Mouse (Mus musculus) embryo, embryonic 11 days (tissue): ENCODE measurements around the gene Aar2.
"Not testable (repeated sequence)": the region's sequence is repeated elsewhere in the genome, so short reads cannot be mapped to it uniquely, and the experiment has no call there.

ENCODE experiments used
- DNase-seq: peaks from one replicate; pipeline ENCODE4 v3.0.0-alpha.2; 2015

Gene Aar2

DNA sequence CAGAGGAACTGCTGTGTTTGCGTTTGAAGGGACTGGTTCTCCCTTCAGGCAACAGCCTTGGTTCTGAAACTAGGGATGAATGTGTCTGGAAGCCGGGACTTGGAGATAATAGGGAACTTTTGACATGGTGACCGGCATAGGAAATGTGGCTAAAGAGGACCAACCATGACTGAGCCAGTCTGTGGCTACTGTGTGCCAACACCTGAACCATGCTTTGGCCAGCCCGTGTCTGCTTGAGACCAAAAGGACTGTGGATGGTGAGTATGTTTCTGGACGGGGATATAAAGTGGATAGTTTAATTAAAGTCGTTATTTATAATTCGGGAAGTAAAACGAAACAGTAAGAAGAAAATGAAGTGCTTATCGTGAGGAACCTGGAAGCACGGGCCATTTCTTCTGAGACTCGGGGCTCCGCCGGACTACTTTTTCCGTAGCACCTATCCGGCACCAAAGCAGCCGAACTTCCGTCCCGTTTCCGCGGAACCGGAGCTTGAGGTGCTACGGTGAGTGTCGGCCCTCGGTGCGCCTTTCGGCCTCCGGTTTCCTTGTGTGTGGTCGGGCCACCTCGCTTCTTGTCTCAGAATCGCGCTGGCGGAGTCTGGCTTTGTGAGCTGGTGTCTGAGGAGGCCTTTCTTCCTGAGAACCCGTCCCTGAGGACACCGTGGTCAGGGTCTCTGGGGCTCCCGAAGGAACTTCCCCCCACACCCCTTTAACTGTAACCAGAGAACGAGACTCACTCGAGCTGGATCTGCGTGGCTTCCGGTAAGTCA is at the start of gene Aar2:
TSS of gene Aar2 (plus strand) at position 462 of the 769 bp plus-strand sequence.
- peak; percentile 87 for DNase-seq

DNA sequence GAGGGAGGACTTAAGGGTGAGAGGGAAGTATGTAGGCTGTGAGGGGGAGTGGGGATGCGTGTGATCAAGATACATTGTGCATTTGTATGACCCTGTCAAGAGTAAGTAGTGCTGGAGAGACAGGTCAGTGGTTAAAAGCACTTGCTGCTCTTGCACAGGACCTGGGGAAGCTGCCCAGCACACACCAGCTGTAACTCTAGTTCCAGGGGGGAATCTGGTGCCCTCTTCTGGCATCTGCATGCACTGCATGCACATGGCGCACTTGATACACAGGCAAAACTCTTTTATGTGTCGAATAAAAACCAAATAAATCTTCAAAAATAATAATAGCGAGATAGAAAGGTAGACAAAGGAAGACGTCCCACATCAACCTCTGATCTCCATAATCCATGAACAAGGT is 49.5 kb upstream of the Aar2 start:
- peak; percentile 64 for DNase-seq

DNA sequence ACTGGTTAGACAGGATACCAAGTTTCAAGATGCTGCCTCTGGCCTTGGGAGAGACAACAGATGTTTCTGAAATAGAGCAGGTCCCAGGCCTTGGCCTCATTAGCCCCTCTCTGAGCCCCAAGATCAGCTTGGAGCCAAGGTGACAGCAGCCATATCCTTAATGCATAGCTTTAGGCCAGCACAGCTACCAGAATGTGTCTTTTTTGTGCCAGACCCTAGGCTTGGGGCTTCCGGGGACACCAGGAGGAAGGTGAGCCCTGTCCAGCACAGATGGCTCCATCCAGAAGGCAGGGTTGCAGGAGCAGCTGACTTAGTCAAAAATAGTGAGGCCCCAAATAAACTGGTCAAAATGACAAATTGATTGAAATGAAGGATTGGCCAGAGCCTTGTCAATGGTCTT is 46.4 kb upstream of the Aar2 start:
- no peak for DNase-seq

DNA sequence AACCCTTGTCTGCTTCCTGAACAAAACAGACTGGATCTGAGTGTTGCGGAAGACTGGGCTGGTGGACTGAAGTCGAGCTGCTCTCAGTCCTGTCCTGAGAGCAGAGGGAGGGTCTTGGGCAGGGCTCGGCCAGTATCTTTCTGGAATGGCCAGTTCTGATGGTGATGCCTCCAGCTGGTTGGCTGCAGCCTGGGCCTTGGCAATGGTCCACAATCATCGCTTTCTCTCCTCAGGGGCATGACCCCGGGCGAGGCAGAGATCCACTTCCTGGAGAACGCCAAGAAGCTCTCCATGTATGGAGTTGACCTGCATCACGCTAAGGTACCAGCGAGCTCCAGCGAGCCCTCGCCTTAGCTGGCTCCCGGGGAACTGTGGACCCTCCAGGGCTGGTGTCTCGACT is 41.9 kb upstream of the Aar2 start:
- DNase-seq, result no peak

DNA sequence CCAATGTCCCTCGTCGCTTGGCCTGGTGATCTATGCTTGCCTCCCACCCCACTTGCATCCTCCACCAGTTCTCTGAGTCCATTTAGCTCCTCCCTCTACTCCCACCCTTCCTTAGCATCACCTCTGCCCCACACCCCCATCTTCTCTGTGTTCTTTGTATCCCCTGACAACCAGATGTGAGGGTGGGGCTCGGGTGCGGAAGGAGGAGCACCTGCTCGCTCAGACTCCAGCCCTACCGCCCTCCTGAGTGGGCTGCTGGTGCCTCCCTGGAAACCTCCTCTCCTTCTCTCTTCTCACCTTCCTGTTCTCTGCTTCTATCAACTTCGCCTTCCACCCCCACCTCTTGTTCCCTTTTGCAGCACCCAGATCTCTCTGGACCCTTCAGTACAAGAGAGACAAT is 35.4 kb upstream of the Aar2 start:
- DNase-seq, result no peak

DNA sequence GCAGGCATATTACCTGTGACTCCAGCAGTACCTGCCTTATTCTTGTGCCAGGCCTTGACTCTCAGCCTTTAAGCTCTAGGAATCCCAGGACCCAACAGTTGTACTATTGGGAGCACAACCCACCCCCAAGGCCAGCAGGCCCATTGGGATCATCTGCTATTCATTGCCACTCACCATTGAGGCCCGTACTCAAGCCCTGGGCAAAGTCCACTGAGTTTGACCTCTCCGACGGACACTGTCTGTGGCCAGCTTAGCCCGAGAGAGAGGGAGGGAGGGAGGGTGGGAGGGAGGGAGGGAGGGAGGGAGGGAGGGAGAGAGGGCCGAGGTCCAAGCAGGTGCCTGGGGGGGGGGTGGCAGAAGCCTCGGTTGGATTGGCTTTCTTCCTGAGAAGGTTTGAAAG is 34.8 kb upstream of the Aar2 start:
- no peak for DNase-seq

DNA sequence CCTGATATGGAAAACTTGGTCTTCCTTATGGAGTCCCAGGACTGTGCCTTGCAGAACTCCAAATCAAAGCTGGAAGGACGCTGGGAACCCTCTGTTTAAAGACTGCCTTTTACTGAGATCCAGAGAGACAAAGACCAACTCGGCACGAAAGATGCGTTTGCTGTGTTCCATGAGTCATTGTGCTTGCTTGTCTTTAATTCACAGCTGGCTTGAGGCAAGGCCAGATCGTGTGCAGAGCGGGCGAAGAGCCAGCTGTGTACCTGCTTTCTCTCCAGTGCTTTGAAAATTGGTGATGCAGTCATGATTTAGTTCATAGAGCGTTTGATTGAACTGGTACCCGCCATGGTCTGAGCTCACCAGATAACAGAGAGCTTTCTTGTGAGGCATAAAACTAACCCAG is 32.3 kb upstream of the Aar2 start:
- no peak for DNase-seq

DNA sequence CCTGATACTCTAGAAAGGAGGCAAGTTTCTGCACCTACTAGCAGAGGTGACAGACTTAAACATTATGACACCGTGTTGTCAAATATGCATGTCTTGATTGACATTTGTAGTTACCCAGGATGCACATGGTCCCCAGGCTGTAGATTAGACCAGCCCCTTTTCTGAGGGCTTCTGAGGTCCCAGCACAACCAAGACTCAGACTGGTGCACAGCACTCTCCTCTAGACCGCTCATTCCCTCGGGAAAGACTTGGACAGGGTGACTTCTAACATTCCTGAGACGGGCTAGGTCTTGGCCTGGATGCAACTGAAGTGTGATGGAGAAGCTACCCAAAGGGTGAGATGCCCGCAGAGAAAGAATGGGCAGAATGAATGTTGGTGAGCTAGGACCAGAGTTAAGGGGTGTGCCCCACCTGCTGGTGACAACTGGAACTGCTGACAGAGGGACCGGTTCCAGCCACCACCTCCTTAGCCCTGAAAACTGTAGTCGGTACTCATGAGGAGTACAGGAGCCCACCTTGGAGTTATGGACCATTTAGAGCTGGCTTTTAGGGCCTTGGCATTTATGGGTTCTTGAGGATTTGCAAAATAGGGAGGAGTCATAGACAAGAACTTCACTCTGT is 31.7 kb upstream of the Aar2 start:
- DNase-seq, result peak; percentile 74

DNA sequence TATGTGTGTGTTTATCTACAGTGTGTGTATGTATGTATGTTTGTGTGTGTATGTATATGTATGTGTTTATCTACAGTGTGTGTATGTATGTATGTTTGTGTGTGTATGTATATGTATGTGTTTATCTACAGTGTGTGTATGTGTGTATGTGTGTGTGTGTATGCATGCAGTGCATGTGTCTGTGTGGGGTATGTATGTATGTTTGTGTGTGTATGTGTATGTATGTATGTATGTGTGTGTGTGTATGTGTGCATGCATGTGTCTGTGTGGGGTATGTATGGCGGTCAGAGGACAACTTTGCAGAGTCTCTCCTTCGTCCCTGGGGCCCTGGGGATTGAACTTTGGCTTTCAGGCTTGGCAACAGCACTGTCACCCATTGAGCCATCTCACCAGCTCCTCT is 30.7 kb upstream of the Aar2 start:
- DNase-seq, result not testable (repeated sequence)

DNA sequence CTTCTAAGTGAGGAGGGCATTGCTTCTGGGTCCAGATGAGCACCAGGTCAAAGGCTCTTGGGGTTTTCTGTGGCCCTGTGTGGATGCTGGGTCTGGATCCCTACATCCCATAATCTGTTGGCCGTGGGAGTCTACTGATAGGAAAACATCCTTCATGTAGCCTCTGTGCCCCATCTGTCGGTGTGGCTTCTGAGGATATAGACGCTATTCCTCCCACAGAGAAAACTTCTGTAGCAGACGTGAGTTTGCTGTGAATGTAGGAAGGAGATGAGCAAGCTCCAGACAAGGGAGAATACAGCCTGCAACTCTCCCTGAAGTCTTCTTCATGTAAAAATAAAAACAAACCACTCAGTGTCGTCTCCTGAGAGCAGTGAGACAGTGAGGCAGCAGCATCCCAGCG is 29.1 kb upstream of the Aar2 start:
- no peak for DNase-seq

DNA sequence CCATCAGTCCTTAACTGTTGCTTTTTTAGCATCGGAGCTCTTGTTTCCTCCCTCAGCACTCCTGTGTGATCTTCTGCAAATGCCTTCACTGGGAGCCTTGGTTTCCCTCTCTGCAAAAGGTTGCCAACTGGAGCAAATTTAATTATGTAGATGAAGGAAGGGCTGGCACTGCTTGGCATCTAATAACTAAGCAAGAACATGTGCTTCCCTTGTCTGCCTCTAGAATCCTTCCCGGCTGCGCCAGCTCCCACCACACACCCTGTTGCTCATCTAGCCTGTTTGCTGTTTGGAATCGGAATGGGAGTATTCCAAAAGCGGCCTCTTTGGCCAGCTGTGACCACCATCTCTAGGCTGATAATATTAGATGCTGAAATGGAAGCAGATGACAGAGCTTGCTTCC is 27.8 kb upstream of the Aar2 start:
- no peak for DNase-seq

DNA sequence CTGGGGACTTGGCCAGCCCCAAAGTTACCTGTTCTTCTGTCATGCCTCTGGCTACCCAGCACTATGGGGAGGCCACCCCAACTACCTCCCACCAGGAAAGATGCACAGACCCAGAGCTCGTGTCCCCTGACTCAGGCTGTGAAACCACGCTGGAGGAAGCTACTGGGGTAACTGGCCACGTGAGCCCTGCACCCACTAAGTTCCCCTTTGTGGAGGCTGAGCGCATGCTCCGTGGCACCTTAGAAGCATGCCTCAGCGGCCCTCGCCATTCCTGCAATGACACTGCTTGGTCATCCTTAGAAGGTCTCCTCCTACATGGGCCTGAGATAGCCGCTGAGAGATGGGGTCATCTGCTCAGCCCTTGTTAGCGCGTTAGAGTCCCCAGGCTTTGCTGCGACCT is 24.4 kb upstream of the Aar2 start:
- DNase-seq, result no peak

DNA sequence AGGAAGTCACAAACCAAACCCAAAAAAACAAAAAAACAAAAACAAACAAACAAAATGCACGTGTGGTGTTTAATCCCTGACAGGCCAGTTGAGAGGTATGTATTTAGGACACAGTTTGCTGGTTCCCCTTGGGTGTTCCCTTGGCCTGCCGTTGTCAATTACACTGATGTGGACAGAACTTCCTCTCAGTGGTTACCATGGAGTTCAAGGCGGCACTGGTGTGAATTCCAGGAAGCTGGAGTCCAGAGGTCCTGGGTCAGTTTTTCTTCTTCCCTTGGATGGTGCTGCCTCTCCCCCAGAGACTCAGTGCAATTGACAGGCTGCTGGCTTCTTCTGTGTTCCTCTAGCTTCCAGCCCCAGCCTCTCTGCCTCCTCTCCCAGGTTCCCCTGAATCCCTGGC is 23.3 kb upstream of the Aar2 start:
- DNase-seq, result no peak

DNA sequence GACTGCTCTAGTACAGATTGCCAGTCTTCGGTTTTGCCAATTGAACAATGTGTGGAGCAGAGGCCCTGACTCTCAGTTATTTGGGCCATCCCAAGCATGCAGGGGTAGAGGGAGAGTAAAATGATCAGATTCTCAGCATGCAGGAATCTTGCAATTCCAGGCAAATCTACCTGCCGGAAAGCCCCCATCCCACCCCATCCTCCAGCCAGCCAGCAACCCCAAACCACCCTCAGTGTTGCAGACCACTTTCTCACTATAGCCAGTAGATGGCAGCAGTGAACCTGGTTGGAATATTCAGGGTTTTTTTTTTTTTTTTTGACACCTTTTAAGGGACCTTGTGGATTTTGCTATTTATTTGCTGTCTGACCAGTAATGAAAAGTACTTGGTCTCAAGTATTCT is 17.7 kb upstream of the Aar2 start:
- DNase-seq, result peak; percentile 75

DNA sequence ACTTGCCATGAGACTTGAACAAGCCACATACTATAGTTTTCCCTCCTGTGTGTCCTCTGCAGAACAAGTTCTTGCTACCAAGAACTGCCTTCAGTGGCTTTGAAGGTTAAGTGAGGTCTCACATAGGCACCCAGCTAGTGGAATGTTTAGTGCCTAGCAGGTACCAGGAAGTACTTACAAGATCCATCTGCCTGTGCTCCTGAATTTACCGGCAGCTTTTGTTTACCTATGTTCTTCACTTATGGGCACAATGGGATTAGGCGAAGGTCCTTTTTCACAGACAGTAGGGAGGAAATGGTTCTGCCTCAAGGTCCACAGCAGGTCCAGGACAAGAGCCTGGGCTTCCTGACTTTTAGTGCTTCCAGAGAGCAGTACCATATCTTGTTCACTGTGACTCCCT is 14.2 kb upstream of the Aar2 start:
- DNase-seq, result no peak

DNA sequence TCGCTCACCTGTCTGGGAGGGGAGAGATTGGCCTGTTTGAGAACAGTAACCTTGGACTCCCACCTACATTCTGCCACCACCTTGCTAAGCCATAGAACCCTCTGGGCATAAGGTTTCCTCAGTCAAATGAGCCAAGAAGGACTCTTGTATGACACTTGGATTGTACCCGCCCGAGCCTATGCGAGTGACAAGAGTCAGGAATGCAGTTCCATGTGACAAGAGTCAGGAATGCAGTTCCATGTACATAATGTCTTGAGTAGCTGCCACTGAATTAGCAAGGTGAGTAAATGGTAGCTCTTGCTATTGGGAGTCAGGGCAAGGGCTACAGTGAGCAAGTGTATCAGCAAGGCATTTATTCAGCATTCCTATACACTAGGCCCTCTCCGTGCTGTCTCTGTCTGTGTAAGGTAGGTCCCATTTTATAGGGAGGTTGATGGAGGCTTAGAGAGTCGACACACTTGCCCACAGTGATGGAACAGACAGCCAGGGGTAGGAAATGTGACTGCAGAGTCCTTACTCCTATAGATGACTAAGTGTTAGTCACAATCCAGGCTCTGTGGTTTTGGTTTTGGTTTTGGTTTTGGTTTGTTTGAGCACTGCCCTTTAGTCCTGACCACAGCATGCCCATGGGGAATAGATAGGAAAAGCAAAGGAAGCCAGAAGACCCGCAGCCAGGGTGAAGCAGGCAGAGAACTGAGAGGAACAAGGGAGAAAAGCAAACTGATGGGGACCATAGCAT is 8.4 kb upstream of the Aar2 start:
- DNase-seq, result no peak

DNA sequence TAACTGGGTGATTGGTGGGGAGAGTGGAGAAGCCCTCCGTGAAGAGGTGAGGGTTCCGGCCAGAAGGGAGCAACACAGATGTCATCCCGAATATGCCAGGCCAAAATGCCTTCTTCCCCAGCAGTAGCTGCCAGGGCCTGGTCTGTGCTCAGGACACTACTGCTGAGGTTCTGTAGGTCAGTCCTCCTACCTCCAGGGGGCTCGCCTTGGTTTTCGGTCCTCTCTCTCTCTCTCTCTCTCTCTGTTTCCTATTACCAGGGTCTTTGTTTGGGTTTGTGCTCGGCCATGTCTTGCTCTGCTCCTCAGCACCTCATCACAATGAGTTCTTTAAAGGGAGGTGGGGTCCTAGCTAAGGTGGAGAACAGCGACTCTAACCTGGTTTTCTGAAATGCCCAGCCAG is 6.4 kb upstream of the Aar2 start:
- no peak for DNase-seq

DNA sequence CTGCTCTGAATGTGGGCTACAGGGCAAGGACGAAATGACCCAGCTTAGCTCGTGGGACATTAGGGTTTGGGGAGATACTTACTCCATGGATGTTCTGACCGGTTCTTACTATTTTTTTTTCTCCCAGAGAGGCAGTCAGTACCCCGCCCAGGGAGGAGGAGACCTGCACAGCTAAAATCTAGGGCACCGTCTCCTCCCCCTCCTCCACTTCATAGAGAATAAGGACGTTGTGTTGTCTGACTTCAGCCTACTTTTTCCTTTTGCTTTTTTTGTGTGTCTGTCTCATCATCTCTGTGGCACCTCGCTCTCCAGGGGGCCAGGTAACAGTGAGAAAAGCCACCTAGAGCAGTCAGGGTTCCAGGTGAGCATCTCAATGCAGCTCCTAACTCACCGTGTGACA is 5.0 kb upstream of the Aar2 start:
- no peak for DNase-seq

DNA sequence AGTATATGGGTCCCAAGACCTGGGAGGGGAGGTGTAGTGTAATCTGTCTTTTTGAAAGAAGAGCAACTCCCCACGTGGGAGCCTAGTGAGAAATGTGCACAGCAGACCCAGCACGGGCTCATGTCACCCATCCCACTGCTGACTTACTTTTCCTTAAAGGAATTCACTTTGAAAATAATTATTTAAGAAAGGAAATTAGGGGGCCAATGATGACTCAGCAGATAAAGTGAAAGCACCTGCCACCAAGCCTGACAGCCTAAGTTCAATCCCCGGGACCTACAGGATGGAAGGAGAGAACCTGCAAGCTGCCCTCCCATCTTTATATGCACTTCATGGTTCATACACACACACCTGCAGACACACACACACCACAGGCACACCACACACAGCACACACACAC is 3.6 kb upstream of the Aar2 start:
- no peak for DNase-seq

DNA sequence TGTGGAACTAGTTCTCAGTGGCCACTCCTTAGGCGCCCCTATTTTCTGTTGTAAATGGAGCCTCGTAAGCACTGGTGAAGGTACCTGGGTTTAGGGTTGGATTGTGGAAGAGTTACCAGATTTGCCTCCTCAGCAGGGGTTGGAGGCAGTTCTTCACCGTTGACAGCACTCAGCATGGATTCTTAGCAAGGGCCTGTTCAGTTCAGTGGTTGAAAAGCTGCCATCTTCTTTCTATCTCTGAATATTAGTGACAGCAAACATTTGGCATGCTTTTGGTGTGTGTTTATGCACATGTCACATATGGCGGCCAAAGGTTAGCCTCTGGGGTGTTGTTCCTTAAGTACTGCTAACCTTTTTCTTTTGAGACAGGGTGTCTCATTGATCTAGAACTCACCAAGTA is 5.0 kb downstream of the Aar2 start:
- no peak for DNase-seq

DNA sequence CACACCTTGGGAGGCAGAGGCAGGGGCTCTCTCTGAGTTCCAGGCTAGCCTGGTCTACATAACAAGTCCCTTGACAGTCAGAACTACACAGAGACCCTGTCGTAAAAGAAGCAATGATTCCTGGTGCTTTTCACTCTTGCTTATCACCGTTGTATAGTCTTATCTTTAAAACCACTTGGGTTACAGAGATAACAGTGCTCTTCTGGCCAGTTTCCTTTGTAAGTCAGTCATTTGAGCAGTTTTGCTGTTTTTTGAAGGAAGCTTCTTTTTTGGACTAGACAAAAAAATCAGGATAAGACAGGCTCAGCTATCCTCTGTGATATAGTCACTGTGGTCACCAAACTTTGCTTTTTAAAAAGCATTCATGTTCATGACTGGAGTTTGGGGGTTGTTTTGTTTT is 14.4 kb downstream of the Aar2 start:
- DNase-seq, result no peak

DNA sequence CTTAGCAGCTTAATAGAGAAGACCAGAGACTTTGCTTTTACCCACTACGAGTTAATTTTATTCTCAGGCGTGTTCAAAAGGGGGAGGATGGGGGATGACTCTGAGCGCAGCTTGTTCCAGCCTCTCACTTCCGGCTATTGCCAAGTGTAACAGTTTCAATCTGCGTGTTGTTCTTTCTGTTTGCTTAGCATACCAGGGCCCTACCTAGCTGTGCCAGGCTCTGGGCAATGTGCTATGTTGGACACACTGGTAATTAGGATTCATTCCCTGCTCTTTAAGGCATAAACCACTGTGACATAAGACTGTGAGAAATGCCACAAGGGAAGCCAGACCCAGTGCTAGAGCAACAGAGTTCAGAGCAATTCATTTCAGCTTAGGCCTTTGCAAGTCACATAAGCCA is 16.2 kb downstream of the Aar2 start:
- no peak for DNase-seq

DNA sequence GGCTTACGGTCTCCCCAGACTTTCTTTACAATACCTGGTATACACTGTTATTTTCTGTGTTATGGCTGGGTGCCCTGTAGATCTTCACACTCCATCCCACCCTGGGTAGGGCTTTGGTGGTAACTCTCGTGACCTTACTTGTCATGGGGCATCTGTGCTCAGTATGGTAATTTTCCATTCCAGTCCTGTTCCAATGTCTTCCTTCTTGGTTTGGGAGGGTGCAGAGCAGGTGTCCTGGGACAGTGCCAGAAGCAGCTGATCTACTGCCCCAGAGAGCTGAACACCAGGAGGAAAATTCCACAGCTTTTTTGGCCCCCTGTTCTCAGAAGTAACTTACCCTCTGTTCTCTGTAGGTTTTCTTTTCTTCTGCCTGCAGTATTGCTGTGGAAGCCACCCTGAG is 19.1 kb downstream of the Aar2 start:
- DNase-seq, result no peak

DNA sequence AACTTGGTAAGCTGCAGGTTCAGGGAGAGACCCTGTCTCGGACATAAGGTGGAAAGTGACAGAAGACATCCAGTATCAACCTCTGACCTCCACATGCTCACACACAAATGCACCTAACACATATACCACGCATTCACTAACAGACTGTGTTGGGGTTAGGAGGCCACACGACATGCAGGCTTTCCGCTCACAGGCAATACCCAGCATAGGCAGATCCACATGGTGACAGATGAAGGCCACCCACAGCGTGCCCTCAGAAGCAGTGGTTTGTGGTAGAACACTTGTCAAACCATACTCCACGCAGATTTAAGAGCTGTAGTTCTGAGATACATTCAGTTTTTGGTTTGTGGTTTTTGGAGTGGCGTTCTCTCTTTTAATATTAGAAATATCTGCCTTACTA is 21.3 kb downstream of the Aar2 start:
- DNase-seq, result no peak
